Mouse (Mus musculus): ENCODE measurements around the gene Haus2. TPM values are rescaled to one million over a fixed set of nuclear protein-coding genes. Genes with fewer than 3 reads are reported as not detected.

Haus2 gene
- polyA plus RNA-seq, 3 experiments from 2014 or later = 15.6 to 19.5 (median 18.0) TPM

Other genes with a start within 250 kb of the Haus2 start
- 10 to 100 TPM; 10.9 to 32.3 (median 29.3) TPM for gene Ganc, start 205.5 kb upstream of the Haus2 start, polyA plus RNA-seq (2017; shearing (Covaris generic))
- 10 to 100 TPM; 18.9 to 28.3 (median 24.6) TPM for gene Tmem87a, start 205.3 kb upstream of the Haus2 start, polyA plus RNA-seq (2017; shearing (Covaris generic))
- 10 to 100 TPM in 2 of 3 experiments, 1 to 10 TPM in 1; 2.8 to 42.7 (median 37.9) TPM for gene Capn3, start 153.4 kb upstream of the Haus2 start, polyA plus RNA-seq (2017; shearing (Covaris generic))
- 10 to 100 TPM; 23.8 to 29.5 (median 28.5) TPM for gene Zfp106, start 45.5 kb upstream of the Haus2 start, polyA plus RNA-seq (2017; shearing (Covaris generic))
- gene Snap23, start 41.7 kb upstream of the Haus2 start, polyA plus RNA-seq (2017; shearing (Covaris generic)) = 10 to 100 TPM; 54.6 to 67.1 (median 58.2) TPM
- gene Lrrc57, start 137 bp downstream of the Haus2 start, polyA plus RNA-seq (2017; shearing (Covaris generic)) = 10 to 100 TPM; 30.6 to 33.5 (median 33.4) TPM
- 1 to 10 TPM in 1 of 3 experiments, under 1 TPM in 2; 0.44 to 1.2 (median 0.78) TPM for gene Stard9, start 19.7 kb downstream of the Haus2 start, polyA plus RNA-seq (2017; shearing (Covaris generic))
- 1 to 10 TPM; 3.1 to 6.4 (median 4.8) TPM for gene Cdan1, start 240.7 kb downstream of the Haus2 start, polyA plus RNA-seq (2017; shearing (Covaris generic))
- under 1 TPM; 0.65 to 0.81 (median 0.67) TPM for gene Ttbk2, start 241.2 kb downstream of the Haus2 start, polyA plus RNA-seq (2017; shearing (Covaris generic))